Mouse (Mus musculus) midbrain, embryonic 15.5 days (tissue): ENCODE results near the gene Clec12a. TPM values are rescaled to one million over a fixed set of nuclear protein-coding genes. Genes with fewer than 3 reads are reported as not detected.

ENCODE experiments used
- ATAC-seq: fragments of 200-750 bp; cut with Nextera tagmentation; replicated peaks from 2 replicates; pipeline ENCODE4 v1.8.0; 2017; ENCODE audit warnings: moderate TSS enrichment
- H3K27ac ChIP-seq: fragments of 300-500 bp; sonication (generic); 2 replicates; pipeline ENCODE4 v1.5.1; 2015; ENCODE audit warnings: mild to moderate bottlenecking, inconsistent platforms
- H3K27me3 ChIP-seq: fragments of 300-500 bp; sonication (generic); replicated peaks from 2 replicates; pipeline ENCODE4 v1.6.1; 2015; ENCODE audit warnings: inconsistent platforms
- H3K36me3 ChIP-seq: fragments of 300-500 bp; sonication (generic); replicated peaks from 2 replicates; pipeline ENCODE4 v1.6.1; 2015; ENCODE audit warnings: inconsistent platforms
- H3K4me1 ChIP-seq: fragments of 300-500 bp; sonication (generic); 2 replicates; pipeline ENCODE4 v1.6.1; 2015; ENCODE audit warnings: inconsistent platforms
- H3K4me2 ChIP-seq: fragments of 300-500 bp; sonication (generic); 2 replicates; pipeline ENCODE4 v1.6.1; 2015; ENCODE audit warnings: inconsistent platforms, mild to moderate bottlenecking, moderate library complexity
- H3K4me3 ChIP-seq: fragments of 300-500 bp; sonication (generic); 2 replicates; pipeline ENCODE4 v1.5.1; 2015; ENCODE audit warnings: mild to moderate bottlenecking, inconsistent platforms
- H3K9ac ChIP-seq: fragments of 300-500 bp; sonication (generic); 2 replicates; pipeline ENCODE4 v1.6.1; 2015; ENCODE audit warnings: mild to moderate bottlenecking, inconsistent platforms
- H3K9me3 ChIP-seq: fragments of 300-500 bp; sonication (generic); 2 replicates; pipeline ENCODE4 v1.6.1; 2016; ENCODE audit warnings: inconsistent platforms
- WGBS: fragments of 180-500 bp; shearing (Covaris S2); methylation state at CpG from one replicate; pipeline ENCODE4 v1.1.7; 2015; ENCODE audit warnings: mixed read lengths; 5-methylcytosine and 5-hydroxymethylcytosine counted together
- polyA plus RNA-seq: library from polyadenylated mRNA; unstranded; fragments of >200 nt; fragmentation: Nextera tagmentation; extraction: Ambion mirVana; gene quantifications from 2 replicates; pipeline ENCODE4 v1.2.1, GENCODE M21; 2015

The Clec12a gene
- polyA plus RNA-seq, 1 experiment from 2014 or later = 0.17 TPM

DNA sequence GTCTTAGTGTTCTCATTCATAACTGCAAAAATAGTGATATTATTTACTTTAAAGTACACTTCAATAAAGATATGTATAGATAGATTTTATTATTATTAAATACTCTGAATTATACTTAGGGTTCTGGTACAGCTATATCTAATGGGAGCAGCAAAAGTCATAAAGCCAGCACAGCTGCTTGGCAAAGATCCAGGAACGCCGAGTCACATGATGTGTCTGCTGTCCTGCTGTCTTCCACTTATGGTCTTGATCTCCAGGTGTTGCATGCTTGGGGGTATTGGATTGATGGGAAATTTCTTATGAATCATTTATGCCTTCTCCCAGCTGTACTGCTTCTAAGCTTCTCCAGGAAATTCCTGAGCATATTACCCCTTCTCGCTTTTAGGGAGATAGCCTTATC, 41.0 kb downstream of the Clec12a start:
- Histone ChIP-seq H3K9me3 (no peaks in the 10 kb centered on the region), H3K36me3 (no peaks in the 10 kb centered on the region), H3K9ac (no peak overlapping the region), H3K4me3 (no peak overlapping the region), H3K4me2 (no peak overlapping the region), H3K4me1 (no peaks in the 10 kb centered on the region), H3K27ac (no peak overlapping the region), H3K27me3 (no peaks in the 10 kb centered on the region)
- 88% methylated on average over 3 of the region's 3 CpGs for WGBS
- no peak for ATAC-seq

DNA sequence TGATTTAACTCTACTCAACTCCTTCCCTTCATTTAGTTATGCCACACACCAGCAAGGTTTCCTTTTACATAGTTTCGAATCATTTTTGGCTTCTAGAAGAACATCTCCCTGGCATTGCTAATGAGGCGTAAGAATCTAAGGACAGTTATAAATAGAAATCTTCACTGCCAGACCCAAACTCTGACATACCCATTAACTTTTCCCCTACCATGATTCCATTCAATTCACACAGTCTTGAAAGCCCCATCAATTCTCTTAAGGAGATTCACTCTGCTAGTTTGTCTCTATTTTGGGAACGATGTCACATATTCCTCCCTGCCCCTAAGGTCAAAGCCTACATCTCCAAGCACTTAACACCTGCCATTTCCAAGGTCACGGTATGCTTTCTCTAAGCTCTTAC, 42.5 kb downstream of the Clec12a start:
- no peaks in the 10 kb centered on the region for H3K27me3 ChIP-seq
- H3K4me2 ChIP-seq = no peak overlapping the region
- no peak overlapping the region for H3K27ac ChIP-seq
- H3K9me3 ChIP-seq = no peaks in the 10 kb centered on the region
- WGBS = 75% methylated on average over 4 of the region's 4 CpGs
- H3K36me3 ChIP-seq = no peaks in the 10 kb centered on the region
- no peaks in the 10 kb centered on the region for H3K4me1 ChIP-seq
- ATAC-seq = no peak
- no peak overlapping the region for H3K9ac ChIP-seq
- H3K4me3 ChIP-seq = no peak overlapping the region

DNA sequence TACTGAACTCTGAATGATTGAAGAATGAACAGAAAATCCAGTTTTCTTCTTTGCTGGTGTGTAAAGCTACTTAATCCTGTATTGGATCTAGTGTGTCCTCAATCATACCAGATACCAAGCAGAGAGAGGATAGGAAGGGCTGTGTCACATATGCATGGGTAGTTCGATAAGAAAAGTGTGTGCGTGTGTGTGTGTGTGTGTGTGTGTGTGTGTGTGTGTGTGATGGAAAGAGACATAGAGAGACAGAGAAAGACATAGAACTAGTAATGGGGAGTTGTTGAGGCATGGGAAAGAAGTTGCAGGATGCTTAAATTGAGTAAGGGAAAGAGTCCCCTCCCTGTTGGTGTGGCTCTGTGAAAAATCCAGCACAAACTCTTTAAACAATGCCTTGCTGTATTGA, 43.3 kb downstream of the Clec12a start, which contains the start of gene Clec12b:
TSS of gene Clec12b (minus strand) at position 101 of the 400 bp plus-strand sequence.
- Histone ChIP-seq H3K4me1 (no peaks in the 10 kb centered on the region), H3K9ac (no peak within 1 kb of the TSS), H3K9me3 (no peaks in the 10 kb centered on the region), H3K36me3 (no peaks in the 10 kb centered on the region), H3K27ac (no peak within 1 kb of the TSS), H3K27me3 (no peaks in the 10 kb centered on the region), H3K4me3 (no peak within 1 kb of the TSS), H3K4me2 (no peak within 1 kb of the TSS)
- no peak for ATAC-seq
- WGBS = 79% methylated on average over 2 of the region's 2 CpGs

DNA sequence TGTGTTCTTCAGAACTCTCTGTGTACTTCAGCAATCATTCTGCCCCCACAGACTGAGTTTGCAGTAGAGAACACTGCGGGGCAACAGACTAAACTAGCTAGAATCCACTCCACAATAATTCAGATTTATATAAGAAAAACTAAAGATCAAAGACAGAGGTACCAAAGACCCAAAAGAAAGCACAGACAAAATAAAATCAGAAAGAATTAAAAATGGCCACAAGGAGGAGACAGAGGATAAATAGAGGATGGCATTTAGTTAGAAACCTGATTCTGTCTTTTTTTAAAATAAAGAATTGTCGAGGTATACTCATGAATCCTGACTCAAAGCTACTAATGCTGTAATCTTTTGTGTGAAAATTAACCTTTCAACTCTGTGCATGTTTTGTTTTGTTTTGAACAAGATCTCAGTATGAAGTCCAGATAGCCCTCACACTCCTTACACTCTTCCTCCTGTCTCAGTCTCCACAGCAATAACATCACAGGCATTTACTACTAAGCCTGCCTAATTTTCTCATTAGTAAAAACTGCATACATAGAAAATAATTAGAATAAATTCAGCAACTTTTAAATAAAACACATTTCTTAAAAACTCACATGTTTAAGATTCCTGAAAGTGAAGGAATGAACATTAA, 50.7 kb downstream of the Clec12a start:
- no peaks in the 10 kb centered on the region for H3K27me3 ChIP-seq
- H3K27ac ChIP-seq = no peak overlapping the region
- 29% methylated on average over 2 of the region's 2 CpGs for WGBS
- no peak overlapping the region for H3K4me3 ChIP-seq
- H3K36me3 ChIP-seq = no peaks in the 10 kb centered on the region
- ATAC-seq = peak; percentile 75
- no peaks in the 10 kb centered on the region for H3K4me1 ChIP-seq
- no peak overlapping the region for H3K4me2 ChIP-seq
- no peak overlapping the region for H3K9ac ChIP-seq
- H3K9me3 ChIP-seq = no peaks in the 10 kb centered on the region

DNA sequence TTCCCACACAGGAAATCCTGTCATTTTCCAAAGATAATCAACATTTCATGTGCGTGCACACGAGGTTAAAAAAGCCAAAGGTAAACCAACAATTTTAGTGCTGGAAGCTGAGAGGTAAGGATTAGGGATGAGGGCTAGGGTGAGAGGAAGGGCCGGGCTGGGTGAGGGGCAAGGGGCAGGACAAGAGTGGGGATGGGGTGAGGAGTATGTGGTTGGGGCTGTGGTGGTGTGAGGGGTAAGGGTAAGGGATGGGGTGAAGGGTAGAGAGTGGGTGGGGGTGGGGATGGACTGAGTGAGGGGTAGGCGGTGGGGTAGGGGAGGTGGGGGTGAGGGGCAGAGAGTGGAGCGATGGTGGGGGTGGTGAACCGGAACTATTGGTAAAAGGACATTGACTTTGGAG, 51.2 kb downstream of the Clec12a start:
- H3K4me3 ChIP-seq = no peak overlapping the region
- H3K36me3 ChIP-seq = no peaks in the 10 kb centered on the region
- 84% methylated on average over 6 of the region's 6 CpGs for WGBS
- H3K9ac ChIP-seq = no peak overlapping the region
- H3K4me2 ChIP-seq = no peak overlapping the region
- H3K4me1 ChIP-seq = no peaks in the 10 kb centered on the region
- H3K27me3 ChIP-seq = no peaks in the 10 kb centered on the region
- no peaks in the 10 kb centered on the region for H3K9me3 ChIP-seq
- ATAC-seq = peak; percentile 87
- no peak overlapping the region for H3K27ac ChIP-seq

DNA sequence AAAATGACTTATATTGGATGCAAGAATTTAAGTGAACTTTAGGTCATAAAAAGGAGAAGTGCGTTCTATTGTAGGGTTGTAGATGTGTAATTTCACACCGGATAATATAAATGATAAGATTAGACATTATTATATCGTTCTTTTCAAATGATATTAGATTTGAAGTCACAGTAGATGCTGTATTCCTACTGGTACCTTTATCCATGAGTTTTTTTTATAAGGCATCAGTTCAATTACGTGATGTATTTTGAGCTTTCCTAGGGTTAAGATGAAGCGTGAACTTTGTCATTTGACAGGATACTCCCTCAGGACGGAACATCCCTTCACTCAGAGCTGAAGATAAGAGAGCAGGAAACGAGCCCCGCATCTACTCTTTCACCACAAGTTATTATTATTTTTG, 54.5 kb downstream of the Clec12a start, which contains the start of gene Clec1b:
TSS of gene Clec1b (plus strand) at position 301 of the 400 bp plus-strand sequence.
- Histone ChIP-seq H3K36me3 (no peaks in the 10 kb centered on the region), H3K4me2 (no peak within 1 kb of the TSS), H3K27ac (no peak within 1 kb of the TSS), H3K9me3 (no peaks in the 10 kb centered on the region), H3K4me3 (no peak within 1 kb of the TSS), H3K27me3 (no peaks in the 10 kb centered on the region), H3K4me1 (no peaks in the 10 kb centered on the region), H3K9ac (no peak within 1 kb of the TSS)
- ATAC-seq = no peak
- WGBS = 85% methylated on average over 8 of the region's 8 CpGs

DNA sequence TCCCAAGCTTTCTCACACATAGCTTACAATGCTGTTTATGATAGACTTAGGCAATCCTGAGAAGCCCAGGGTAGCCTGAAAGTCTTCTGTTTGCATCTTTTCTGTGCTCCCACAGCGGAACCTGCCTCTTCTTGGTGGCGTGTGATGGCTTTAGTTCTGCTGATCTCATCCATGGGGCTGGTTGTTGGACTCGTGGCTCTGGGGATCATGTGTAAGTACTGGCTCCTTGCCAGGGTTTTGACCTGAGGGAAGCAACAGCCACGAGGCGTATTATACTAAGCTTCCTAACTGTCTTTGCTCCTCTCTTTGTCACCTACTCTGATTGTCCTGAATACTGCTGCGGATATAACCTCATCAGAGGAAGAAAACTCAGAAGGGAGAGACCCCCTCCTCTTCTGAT, 57.5 kb downstream of the Clec12a start:
- Histone ChIP-seq H3K4me1 (no peaks in the 10 kb centered on the region), H3K27ac (no peak overlapping the region), H3K4me3 (no peak overlapping the region), H3K9ac (no peak overlapping the region), H3K9me3 (no peaks in the 10 kb centered on the region), H3K36me3 (no peaks in the 10 kb centered on the region), H3K4me2 (no peak overlapping the region), H3K27me3 (no peaks in the 10 kb centered on the region)
- 58% methylated on average over 6 of the region's 6 CpGs for WGBS
- no peak for ATAC-seq

DNA sequence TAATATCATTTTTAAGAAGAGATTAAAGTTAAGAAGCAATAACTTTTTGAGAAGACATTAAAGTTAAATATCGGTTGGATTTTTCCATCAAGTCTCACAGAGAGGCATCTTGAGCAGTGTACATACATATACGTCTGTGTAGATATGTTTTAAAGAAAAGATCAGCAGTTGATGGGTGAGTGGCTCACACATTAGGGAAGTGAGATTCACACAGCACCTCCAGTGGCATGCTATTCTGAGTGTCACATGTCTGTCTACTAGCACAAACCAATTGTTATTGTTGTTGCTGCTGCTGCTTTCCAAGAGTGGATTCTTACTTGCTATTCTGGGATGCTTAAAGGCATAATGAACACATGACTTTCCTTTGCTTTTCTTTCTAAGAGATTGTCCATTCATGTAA, 59.9 kb downstream of the Clec12a start:
- H3K4me2 ChIP-seq = no peak overlapping the region
- H3K9ac ChIP-seq = no peak overlapping the region
- H3K4me1 ChIP-seq = no peaks in the 10 kb centered on the region
- no peaks in the 10 kb centered on the region for H3K27me3 ChIP-seq
- ATAC-seq = no peak
- H3K9me3 ChIP-seq = no peaks in the 10 kb centered on the region
- 96% methylated on average over 2 of the region's 2 CpGs for WGBS
- no peak overlapping the region for H3K27ac ChIP-seq
- no peak overlapping the region for H3K4me3 ChIP-seq
- H3K36me3 ChIP-seq = no peaks in the 10 kb centered on the region

DNA sequence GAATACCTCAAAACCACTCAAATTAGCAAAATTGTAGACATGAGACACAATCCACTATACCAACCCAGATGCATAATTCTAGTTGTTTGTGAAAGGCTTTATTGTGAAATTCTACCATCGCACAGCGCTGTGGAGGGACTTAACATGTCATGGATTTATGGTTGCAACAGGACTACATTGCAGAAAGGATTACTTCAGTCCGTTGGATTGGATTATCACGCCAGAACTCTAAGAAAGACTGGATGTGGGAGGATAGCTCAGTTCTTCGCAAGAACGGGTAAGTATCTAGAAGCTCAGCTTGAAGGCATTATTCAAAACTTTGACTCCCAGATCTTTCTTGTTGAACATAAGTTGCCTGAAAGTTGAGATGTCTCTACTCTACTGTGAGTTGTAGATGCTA, 60.9 kb downstream of the Clec12a start:
- no peak for ATAC-seq
- H3K36me3 ChIP-seq = no peaks in the 10 kb centered on the region
- H3K4me3 ChIP-seq = no peak overlapping the region
- H3K27me3 ChIP-seq = no peaks in the 10 kb centered on the region
- H3K9ac ChIP-seq = no peak overlapping the region
- no peaks in the 10 kb centered on the region for H3K4me1 ChIP-seq
- H3K4me2 ChIP-seq = no peak overlapping the region
- H3K27ac ChIP-seq = no peak overlapping the region
- 39% methylated on average over 6 of the region's 6 CpGs for WGBS
- H3K9me3 ChIP-seq = no peaks in the 10 kb centered on the region

DNA sequence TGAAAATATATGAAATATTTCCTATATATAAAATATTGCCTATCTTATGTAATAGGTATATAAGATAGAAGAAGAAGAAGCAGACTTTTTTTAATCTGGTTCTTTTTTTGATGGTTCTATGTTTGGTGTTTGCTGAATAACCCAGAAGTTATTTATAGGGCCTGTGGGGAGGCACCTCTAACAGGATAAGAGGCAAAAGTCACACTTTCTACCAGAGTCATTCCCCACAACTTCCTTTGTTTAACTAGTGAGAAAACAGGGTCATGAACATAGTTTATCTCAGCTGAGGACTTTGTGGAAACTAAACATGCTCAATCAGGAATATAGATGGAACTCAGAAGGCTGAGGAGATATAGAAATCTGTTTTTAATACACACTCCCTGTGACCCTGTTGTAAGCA, 63.5 kb downstream of the Clec12a start:
- no peaks in the 10 kb centered on the region for H3K9me3 ChIP-seq
- H3K27ac ChIP-seq = no peak overlapping the region
- no peak overlapping the region for H3K9ac ChIP-seq
- H3K36me3 ChIP-seq = no peaks in the 10 kb centered on the region
- H3K4me1 ChIP-seq = no peaks in the 10 kb centered on the region
- no peaks in the 10 kb centered on the region for H3K27me3 ChIP-seq
- no peak overlapping the region for H3K4me3 ChIP-seq
- H3K4me2 ChIP-seq = no peak overlapping the region
- no peak for ATAC-seq

DNA sequence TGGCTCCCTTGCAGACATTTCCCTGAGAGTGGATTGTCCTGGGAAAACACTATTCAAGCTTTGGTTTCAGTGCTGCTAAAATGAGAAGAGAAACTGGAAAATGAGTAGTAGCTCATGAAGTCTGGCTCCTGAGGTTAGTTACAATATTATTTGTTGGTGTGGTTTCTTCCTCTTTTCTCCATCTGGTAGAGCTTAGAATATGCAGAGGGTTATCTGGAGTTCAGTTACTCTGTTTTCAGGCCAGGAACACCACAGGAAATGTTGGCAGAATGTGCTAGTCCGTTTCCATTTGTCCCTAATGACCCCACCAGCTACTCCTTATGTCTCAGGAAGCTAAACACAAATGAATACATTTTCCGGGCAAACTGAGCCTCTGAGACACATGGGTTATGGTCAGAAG, 64.8 kb downstream of the Clec12a start:
- Histone ChIP-seq H3K4me1 (no peaks in the 10 kb centered on the region), H3K36me3 (no peaks in the 10 kb centered on the region), H3K9me3 (no peaks in the 10 kb centered on the region), H3K9ac (no peak overlapping the region), H3K4me3 (no peak overlapping the region), H3K27ac (no peak overlapping the region), H3K4me2 (no peak overlapping the region), H3K27me3 (no peaks in the 10 kb centered on the region)
- ATAC-seq = no peak
- 59% methylated on average over 2 of the region's 2 CpGs for WGBS

DNA sequence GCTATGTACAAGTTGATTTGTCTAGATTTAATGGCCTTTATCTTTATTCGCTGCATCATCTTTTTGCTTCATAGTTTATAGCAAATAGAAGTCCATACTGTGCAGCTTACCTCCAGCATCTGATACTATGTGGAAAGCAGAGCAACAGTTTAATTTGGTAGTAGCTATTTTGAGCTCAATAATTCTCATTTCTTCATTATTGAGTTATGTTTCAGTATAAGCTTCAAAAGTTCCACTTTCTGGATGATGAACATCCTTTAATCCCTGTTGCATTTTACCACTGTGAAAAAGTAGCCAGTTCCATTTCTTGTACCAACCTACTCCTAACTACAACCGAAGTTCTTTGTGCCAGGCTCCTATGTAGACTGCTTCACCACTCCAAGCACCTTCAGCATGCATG, 66.1 kb downstream of the Clec12a start, which contains the start of gene Clec9a:
TSS of gene Clec9a (plus strand) at position 301 of the 400 bp plus-strand sequence.
- no peak within 1 kb of the TSS for H3K9ac ChIP-seq
- 84% methylated on average over 2 of the region's 2 CpGs for WGBS
- no peak within 1 kb of the TSS for H3K4me3 ChIP-seq
- no peak for ATAC-seq
- no peaks in the 10 kb centered on the region for H3K36me3 ChIP-seq
- H3K27ac ChIP-seq = no peak within 1 kb of the TSS
- no peak within 1 kb of the TSS for H3K4me2 ChIP-seq
- H3K4me1 ChIP-seq = no peaks in the 10 kb centered on the region
- no peaks in the 10 kb centered on the region for H3K9me3 ChIP-seq
- H3K27me3 ChIP-seq = no peaks in the 10 kb centered on the region

DNA sequence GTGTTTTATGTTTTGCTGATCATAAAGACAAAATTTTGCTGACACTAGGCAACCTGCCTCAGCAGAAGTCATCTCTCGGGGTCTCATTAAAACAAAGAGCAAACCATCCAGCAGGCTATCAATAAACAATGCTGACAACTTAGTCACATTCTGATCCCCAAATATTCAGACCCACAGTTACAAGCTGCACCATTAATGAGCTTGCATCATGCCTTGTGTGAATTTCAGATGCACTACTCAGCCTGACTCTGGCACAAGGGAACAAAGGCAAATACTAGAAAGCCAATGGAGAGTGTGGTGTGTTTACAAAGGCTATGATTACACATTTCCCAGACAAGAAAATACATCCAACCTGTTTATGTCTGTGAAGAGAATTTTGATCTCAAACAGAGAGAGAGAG, 71.7 kb downstream of the Clec12a start:
- 57% methylated on average over 1 of the region's 1 CpGs for WGBS
- peak; percentile 88 for ATAC-seq
- Histone ChIP-seq H3K9ac (no peak overlapping the region), H3K4me2 (no peak overlapping the region), H3K36me3 (no peaks in the 10 kb centered on the region), H3K4me3 (no peak overlapping the region), H3K4me1 (no peaks in the 10 kb centered on the region), H3K27me3 (no peaks in the 10 kb centered on the region), H3K9me3 (no peaks in the 10 kb centered on the region), H3K27ac (no peak overlapping the region)
